Mouse (Mus musculus): ENCODE data around the gene Actb.

DNA sequence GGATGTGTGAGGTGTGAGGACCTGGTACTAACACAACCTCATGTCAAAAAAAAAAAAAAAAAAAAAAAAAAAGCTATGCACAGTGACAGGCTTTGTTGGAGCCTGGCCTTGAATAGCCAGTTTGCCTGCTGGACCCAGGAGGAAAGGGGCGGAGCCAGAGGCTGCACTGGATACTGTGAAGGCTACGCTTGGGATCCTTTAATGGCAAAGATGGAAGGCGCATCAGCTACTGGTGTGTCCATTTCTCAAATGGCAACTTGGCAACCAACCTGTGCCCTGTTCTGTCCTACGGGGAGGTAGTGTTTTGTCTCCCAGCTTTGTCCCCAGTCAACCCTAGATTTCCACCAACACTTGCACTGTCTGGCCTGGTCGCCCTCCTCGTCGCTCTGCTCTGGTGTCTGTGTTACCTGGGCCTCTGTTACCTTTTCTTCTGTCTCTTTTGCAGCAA is 5.2 kb downstream of the Actb start:
- TF ChIP-seq CTCF (IDR thresholded peaks at IDR 0.05; ENCODE audit: low read depth, low read length), result no peak
- no peak for TF ChIP-seq POLR2A (IDR thresholded peaks at IDR 0.05; ENCODE audit: extremely low read depth, insufficient read depth, low read length)

Data from liver, adult 2 months (tissue).